Mouse (Mus musculus) neutrophil, adult 5-6 weeks (primary cell): Measurements from ENCODE around the gene Trappc4. TPM values are rescaled to one million over a fixed set of nuclear protein-coding genes. Genes with fewer than 3 reads are reported as not detected.
"Not testable (repeated sequence)": the region's sequence is repeated elsewhere in the genome, so short reads cannot be mapped to it uniquely, and the experiment has no call there.

Source experiments
- ATAC-seq: fragments of 151-379, 151-347 bp; 2 replicates; pipeline ENCODE4 v1.8.0; 2017; ENCODE audit warnings: mild to moderate bottlenecking, moderate TSS enrichment; ENCODE audit not compliant: insufficient number of reproducible peaks, poor library complexity, low FRiP score, severe bottlenecking; ENCODE audit errors: extremely low read depth
- total RNA-seq: library from RNA; stranded (forward); fragments of 200-1000 nt; gene quantifications from 2 replicates; pipeline ENCODE4 v1.2.3, GENCODE M21; 2017

Gene Trappc4
- total RNA-seq, 1 experiment from 2014 or later: 32.8 TPM

DNA sequence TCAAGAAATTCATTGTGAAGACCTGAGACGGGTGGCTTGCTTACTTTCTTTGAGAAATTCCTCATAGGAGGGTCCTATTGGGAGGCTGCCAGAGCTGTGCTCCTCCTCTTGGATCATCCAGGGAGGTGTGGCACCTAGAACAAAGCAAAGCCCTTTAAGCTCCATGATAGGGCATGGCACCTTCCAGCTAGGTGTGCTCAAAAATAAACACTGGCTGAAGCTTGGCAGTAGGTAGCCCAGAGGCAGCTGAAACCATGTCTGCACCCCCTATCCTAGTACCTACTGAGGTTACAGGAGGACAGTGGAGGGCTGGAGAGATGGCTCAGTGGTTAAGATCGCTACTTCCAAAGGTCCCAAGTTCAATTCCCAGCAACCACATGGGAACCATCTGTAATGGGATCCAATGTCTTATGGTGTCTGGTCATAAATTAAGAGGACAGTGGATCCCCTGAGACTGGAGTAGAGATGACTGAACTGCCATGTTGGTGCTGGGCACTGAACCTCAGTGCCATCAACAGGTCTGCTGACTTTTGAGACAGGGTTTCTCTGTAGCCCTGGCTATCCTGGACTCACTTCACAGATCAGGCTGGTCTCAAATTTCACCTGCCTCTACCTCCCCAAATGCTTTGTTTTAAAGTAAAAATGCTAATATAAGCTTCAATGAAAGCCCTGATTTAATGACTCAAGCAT, 3.4 kb upstream of the Trappc4 start:
- ATAC-seq: no peak

- ATAC-seq: not testable (repeated sequence)
Observed at GRCm38 (mm10) chr9:44408693-44409092, 1.3 kb upstream of the Trappc4 start.

DNA sequence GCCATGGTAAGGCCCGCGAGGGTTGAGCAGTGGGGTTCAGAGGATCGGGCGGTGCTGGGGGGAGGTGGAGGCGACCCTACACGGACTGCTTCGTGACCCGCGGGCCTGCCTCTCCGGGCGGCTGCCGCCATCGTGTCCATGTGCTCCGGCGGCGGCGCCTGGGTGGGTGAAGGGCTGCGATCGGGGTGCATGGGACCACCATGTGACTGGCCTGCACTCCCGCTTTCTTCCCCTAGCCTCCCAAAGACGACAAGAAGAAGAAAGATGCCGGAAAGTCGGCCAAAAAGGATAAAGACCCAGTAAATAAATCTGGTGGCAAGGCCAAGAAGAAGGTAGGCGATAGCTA, 325 bp upstream of the Trappc4 start:
- no peak for ATAC-seq

- no peak for ATAC-seq
Observed at GRCm38 (mm10) chr9:44405011-44405410, 2.4 kb downstream of the Trappc4 start.

GRCm38 (mm10) chr9:44401081-44401480, 6.3 kb downstream of the Trappc4 start:
- ATAC-seq: no peak

DNA sequence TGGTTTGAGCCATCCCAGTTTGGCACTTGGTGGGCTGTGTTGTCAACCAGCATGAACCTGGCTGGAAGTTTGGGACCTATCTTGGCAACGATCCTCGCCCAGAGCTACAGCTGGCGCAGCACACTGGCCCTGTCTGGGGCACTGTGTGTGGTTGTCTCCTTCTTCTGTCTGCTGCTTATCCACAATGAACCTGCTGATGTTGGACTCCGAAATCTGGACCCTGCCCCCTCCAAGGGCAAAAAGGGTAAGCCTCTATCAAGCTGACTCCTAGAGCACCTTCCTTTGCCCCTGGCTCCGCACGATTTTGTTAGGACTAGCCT, 7.6 kb downstream of the Trappc4 start:
- no peak for ATAC-seq

DNA sequence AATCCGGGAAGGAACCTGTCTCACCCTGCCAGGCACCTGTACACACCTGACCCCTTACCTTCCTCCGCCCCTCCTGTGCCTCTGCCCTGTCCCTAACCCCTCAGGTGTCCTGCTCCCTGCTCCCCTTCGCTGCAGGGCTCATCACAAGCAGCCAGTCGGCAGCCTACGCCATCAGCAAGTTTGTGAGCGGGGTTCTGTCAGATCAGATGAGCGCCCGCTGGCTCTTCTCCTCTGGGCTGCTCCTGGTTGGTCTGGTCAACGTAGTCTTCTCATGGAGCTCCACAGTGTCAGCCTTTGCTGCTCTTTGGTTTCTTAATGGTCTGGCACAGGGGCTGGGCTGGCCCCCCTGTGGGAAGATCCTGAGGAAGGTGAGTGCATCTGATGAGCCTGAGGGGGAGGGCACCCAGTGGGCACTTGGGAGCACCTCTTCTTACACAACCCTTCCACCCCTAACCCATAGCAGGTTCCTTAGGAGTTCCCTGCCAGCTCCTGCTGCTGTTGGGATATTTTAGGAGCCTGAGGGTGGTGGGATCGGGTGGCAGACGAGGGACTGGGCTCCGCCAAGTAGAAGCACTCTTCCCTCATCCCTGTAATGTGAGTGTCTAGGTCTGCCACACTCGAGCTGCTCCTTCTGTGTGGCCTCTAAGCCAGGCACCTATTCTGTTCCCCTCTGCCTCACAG, 8.1 kb downstream of the Trappc4 start:
- ATAC-seq: no peak

DNA sequence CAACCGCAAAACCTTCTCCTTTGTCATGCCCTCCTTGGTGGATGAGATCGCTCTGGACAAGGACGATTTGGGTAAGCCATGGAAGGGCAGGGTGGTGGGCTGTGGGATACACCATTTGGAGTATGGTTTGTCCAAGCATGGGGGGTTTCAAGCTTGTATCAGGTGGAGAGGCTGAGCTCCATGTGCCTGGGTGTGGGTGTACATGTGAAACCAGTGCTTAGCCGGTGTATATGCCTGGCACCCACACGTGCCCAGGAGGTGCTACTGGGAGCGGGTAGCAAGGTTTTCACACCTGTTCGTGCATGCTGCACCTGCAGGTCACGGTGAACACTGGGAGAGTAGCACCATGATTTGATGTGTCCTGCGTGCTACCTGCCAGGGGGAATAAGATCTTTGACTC, 8.8 kb downstream of the Trappc4 start:
- no peak for ATAC-seq

DNA sequence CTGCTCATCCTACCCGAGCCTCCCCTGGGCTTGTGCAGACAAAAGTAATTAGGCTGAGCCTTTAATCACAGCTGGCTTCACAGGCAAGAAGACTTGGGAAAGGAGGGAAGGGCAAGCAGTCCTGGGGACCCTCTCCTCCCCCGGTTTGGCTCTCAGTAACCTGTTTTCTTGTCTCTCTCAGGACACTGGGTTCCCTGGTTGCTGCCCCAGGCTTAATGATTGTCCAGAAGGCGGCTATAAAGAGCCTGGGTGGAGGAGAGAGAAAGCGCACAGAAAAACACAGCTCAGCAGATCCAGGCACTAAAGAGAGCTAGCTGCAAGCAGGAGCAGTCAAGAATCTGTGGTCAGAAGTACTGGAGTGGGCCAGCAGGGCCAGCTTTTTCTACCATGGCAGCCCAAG, 9.3 kb downstream of the Trappc4 start:
- no peak for ATAC-seq

GRCm38 (mm10) chr9:44396684-44397411, 10.6 kb downstream of the Trappc4 start, which contains the start of gene Slc37a4:
TSS of gene Slc37a4 (plus strand) at chr9:44396852.
- ATAC-seq: peak; percentile 98

- ATAC-seq: peak; percentile 64
Observed at GRCm38 (mm10) chr9:44391466-44391865, 15.9 kb downstream of the Trappc4 start.

GRCm38 (mm10) chr9:44389273-44389672, 18.1 kb downstream of the Trappc4 start:
- peak; percentile 70; the same call in 1 of the 2 replicates for ATAC-seq

- ATAC-seq: no peak
Observed at GRCm38 (mm10) chr9:44387221-44387620, 20.2 kb downstream of the Trappc4 start.

- ATAC-seq: no peak
Observed at GRCm38 (mm10) chr9:44384596-44384995, 22.8 kb downstream of the Trappc4 start.

DNA sequence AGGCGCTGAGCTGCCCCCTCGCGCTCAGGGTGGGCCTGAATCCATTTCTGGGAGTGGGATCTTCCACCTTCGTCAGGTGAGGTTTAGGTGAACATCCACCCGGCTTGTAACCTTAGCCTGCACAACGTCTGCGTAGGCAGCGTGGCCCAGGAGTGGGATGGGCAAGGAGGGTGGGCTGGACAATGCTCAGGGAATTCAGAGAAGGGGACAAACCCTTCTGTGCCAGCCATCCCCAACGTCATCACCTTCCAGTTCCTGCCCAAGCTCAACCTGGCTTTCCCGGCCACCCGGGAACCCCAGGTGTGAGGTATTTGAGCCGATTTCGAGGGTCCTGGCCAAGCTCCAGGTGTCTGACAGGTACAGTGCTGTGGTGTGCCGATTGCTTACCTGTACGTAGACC, 27.5 kb downstream of the Trappc4 start:
- no peak for ATAC-seq

GRCm38 (mm10) chr9:44379054-44379834, 28.2 kb downstream of the Trappc4 start, which contains the start of gene Hyou1:
TSS of gene Hyou1 (plus strand) at chr9:44379490.
- ATAC-seq: peak; percentile 94

DNA sequence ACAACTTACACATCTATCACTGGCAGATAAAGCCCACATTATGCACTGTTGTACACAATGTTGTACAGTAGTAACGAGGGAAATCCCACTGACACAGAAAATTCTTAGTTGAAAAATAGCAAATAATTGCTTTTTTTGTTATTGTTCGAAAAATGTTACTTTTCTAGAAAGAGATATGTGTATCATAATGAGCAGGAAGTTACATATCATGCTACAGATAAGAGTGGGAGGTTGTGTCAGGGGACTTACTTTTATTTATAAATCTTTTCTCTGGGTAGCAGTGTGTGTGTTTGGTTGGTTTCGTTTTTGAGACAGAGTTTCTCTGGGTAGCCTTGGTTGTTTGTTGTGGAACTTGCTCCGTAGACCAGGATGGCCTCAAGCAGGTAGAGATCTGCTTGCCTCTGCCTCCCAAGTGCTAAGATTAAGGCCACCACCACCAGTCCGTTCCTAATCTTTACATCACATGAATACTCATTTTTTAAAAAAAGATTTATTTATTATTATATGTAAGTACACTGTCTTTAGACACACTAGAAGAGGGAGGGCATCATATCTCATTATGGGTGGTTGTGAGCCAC, 29.2 kb downstream of the Trappc4 start:
- no peak for ATAC-seq

DNA sequence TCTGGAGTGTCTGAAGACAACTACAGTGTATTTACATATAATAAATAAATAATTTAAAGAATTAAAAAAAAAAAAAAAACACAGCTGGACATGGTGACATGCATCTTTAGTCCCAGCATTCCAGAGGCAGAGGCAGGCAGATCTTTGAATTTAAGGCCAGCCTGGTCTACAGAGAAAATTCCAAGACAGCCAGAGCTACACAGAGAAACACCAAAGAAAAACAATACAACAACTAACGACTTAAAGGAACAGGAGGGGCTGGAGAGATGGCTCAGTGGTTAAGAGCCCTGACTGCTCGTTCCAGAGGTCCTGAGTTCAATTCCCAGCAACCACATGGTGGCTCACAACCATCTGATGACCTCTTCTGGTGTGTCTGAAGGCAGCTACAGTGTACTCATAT, 30.1 kb downstream of the Trappc4 start:
- not testable (repeated sequence) for ATAC-seq

- ATAC-seq: no peak
Observed at GRCm38 (mm10) chr9:44376141-44376540, 31.3 kb downstream of the Trappc4 start.
